Mouse (Mus musculus): ENCODE results near the gene Osgin1. TPM values are rescaled to one million over a fixed set of nuclear protein-coding genes. Genes with fewer than 3 reads are reported as not detected.

The Osgin1 gene
- polyA plus RNA-seq, 1 experiment from 2014 or later, result not detected

- Histone ChIP-seq H3K27me3 (ENCODE audit: control insufficient read depth, insufficient read depth, low read length) (no peaks in the 10 kb centered on the region), H3K4me1 (ENCODE audit: control insufficient read depth, insufficient read depth, low read length) (peaks cover 6% of the 10 kb centered on the region; the same call in 1 of the 2 replicates), H3K4me2 (ENCODE audit: low read length) (no peak overlapping the region), H3K9me3 (ENCODE audit: control insufficient read depth, low read length) (no peaks in the 10 kb centered on the region), H3K36me3 (ENCODE audit: control insufficient read depth, insufficient read depth, low read length) (peaks cover 16% of the 10 kb centered on the region), H3K9ac (replicated peaks; ENCODE audit: low read length) (no peak overlapping the region), H3K27ac (replicated peaks; ENCODE audit: low read depth, low read length) (no peak overlapping the region), H3K4me3 (replicated peaks; ENCODE audit: low read depth, low read length) (no peak overlapping the region)
- DNase-seq, result no peak
- 85% methylated on average over 6 of the region's 6 CpGs for WGBS
- ATAC-seq (ENCODE audit: low FRiP score, low TSS enrichment), result no peak
Measured at GRCm38 (mm10) chr8:119399255-119399654, 34.7 kb upstream of the Osgin1 start.

DNA sequence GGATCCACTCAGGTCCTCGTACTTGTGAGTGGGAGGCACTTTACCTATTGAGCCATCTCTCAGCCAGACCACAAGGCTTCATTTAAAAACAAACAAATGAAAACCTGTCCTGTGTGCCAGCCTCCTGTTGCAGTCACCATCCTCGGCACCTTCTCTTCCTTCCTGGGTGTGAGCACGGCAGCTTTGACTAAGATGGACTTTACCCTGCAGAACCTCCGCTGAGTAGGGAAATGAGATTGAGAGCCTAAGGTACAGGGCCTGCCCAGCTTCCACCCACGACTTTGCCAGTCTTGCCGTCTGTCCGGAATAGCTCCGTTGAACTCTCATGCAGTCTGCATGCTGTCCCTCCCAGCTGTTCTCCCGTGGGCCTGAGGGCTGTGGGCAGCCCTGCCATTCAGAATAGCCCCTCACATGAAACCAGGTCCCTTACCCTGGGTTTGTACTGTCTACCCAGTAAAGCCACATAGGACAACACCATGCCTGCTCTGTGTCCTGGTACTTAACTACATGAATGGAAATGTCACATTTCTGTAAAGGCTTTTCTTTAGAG, 33.7 kb upstream of the Osgin1 start:
- Histone ChIP-seq H3K4me1 (ENCODE audit: control insufficient read depth, insufficient read depth, low read length) (peaks cover 5% of the 10 kb centered on the region; the same call in 1 of the 2 replicates), H3K36me3 (ENCODE audit: control insufficient read depth, insufficient read depth, low read length) (peaks cover 23% of the 10 kb centered on the region), H3K27ac (replicated peaks; ENCODE audit: low read depth, low read length) (no peak overlapping the region), H3K4me3 (replicated peaks; ENCODE audit: low read depth, low read length) (no peak overlapping the region), H3K4me2 (ENCODE audit: low read length) (no peak overlapping the region), H3K27me3 (ENCODE audit: control insufficient read depth, insufficient read depth, low read length) (no peaks in the 10 kb centered on the region), H3K9ac (replicated peaks; ENCODE audit: low read length) (no peak overlapping the region), H3K9me3 (ENCODE audit: control insufficient read depth, low read length) (no peaks in the 10 kb centered on the region)
- DNase-seq (no peak), ATAC-seq (ENCODE audit: low FRiP score, low TSS enrichment) (no peak)
- 89% methylated on average over 9 of the region's 9 CpGs for WGBS

- 91% methylated on average over 3 of the region's 3 CpGs for WGBS
- Histone ChIP-seq H3K9me3 (ENCODE audit: control insufficient read depth, low read length) (no peaks in the 10 kb centered on the region), H3K4me1 (ENCODE audit: control insufficient read depth, insufficient read depth, low read length) (no peaks in the 10 kb centered on the region)
Measured at GRCm38 (mm10) chr8:119400904-119401303, 33.0 kb upstream of the Osgin1 start.

DNA sequence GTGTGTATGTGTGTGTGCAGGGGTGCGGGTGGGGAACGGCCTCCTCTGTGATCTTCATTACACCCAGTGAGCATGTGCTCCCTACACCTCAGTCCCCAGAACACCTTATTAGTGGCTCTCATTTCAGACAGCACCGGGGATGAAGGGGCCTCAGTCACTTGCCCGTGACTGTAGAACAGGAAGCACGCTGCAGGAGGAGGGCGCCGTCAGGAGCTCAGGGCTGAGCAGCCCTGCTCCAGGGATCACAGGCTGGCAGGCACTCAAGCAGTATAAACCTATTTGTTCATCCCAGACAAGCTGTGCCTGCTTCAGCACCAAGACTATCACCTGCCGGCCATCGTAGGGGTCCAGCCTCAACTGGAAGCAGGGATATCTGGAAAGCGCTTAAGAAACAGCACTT, 30.0 kb upstream of the Osgin1 start:
- H3K9me3 ChIP-seq (ENCODE audit: control insufficient read depth, low read length), result no peaks in the 10 kb centered on the region
- WGBS, result 71% methylated on average over 10 of the region's 10 CpGs
- no peak for DNase-seq
- no peak for ATAC-seq (ENCODE audit: low FRiP score, low TSS enrichment)
- H3K4me1 ChIP-seq (ENCODE audit: control insufficient read depth, insufficient read depth, low read length), result no peaks in the 10 kb centered on the region
- H3K4me2 ChIP-seq (ENCODE audit: low read length), result no peak overlapping the region
- H3K36me3 ChIP-seq (ENCODE audit: control insufficient read depth, insufficient read depth, low read length), result peaks cover 49% of the 10 kb centered on the region
- H3K27ac ChIP-seq (replicated peaks; ENCODE audit: low read depth, low read length), result no peak overlapping the region
- H3K9ac ChIP-seq (replicated peaks; ENCODE audit: low read length), result no peak overlapping the region
- H3K27me3 ChIP-seq (ENCODE audit: control insufficient read depth, insufficient read depth, low read length), result no peaks in the 10 kb centered on the region
- H3K4me3 ChIP-seq (replicated peaks; ENCODE audit: low read depth, low read length), result no peak overlapping the region

More at GRCm38 (mm10) chr8:119400904-119401303, 33.0 kb upstream of the Osgin1 start:
- no peak overlapping the region for H3K27ac ChIP-seq (replicated peaks; ENCODE audit: low read depth, low read length)
- no peaks in the 10 kb centered on the region for H3K27me3 ChIP-seq (ENCODE audit: control insufficient read depth, insufficient read depth, low read length)
- H3K4me3 ChIP-seq (replicated peaks; ENCODE audit: low read depth, low read length), result no peak overlapping the region
- H3K4me2 ChIP-seq (ENCODE audit: low read length), result no peak overlapping the region
- peaks cover 28% of the 10 kb centered on the region for H3K36me3 ChIP-seq (ENCODE audit: control insufficient read depth, insufficient read depth, low read length)
- DNase-seq, result no peak
- H3K9ac ChIP-seq (replicated peaks; ENCODE audit: low read length), result no peak overlapping the region
- ATAC-seq (ENCODE audit: low FRiP score, low TSS enrichment), result no peak

- no peak for ATAC-seq (ENCODE audit: low FRiP score, low TSS enrichment)
- no peak for DNase-seq
- no peak overlapping the region for H3K4me2 ChIP-seq (ENCODE audit: low read length)
- no peak overlapping the region for H3K9ac ChIP-seq (replicated peaks; ENCODE audit: low read length)
- H3K36me3 ChIP-seq (ENCODE audit: control insufficient read depth, insufficient read depth, low read length), result peaks cover 56% of the 10 kb centered on the region
- H3K4me1 ChIP-seq (ENCODE audit: control insufficient read depth, insufficient read depth, low read length), result no peaks in the 10 kb centered on the region
- H3K27ac ChIP-seq (replicated peaks; ENCODE audit: low read depth, low read length), result no peak overlapping the region
- H3K27me3 ChIP-seq (ENCODE audit: control insufficient read depth, insufficient read depth, low read length), result no peaks in the 10 kb centered on the region
- no peak overlapping the region for H3K4me3 ChIP-seq (replicated peaks; ENCODE audit: low read depth, low read length)
- WGBS, result 97% methylated on average over 5 of the region's 5 CpGs
- no peaks in the 10 kb centered on the region for H3K9me3 ChIP-seq (ENCODE audit: control insufficient read depth, low read length)
Measured at GRCm38 (mm10) chr8:119404648-119405047, 29.3 kb upstream of the Osgin1 start.

DNA sequence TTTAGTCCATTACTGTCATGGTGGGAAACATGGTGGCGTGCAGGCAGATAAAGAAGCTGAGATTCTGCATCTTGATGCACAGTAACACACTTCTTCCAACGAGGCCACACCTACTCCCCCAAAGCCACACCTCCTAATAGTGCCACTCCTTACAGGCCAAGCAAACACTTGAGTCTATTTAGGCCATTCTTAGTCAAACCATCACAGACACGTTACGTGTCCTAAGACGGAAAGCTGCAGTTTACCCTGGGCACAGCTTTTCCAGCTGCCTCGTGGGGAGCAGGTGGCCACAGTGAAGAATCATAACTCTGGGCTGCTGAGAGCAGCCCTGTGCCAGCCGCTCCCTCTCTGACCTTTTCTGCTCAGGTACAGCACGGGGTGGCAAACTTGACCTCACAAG, 25.6 kb upstream of the Osgin1 start:
- Histone ChIP-seq H3K4me1 (ENCODE audit: control insufficient read depth, insufficient read depth, low read length) (no peaks in the 10 kb centered on the region), H3K9ac (replicated peaks; ENCODE audit: low read length) (no peak overlapping the region), H3K4me3 (replicated peaks; ENCODE audit: low read depth, low read length) (no peak overlapping the region), H3K4me2 (ENCODE audit: low read length) (no peak overlapping the region), H3K27ac (replicated peaks; ENCODE audit: low read depth, low read length) (no peak overlapping the region), H3K27me3 (ENCODE audit: control insufficient read depth, insufficient read depth, low read length) (no peaks in the 10 kb centered on the region), H3K9me3 (ENCODE audit: control insufficient read depth, low read length) (no peaks in the 10 kb centered on the region), H3K36me3 (ENCODE audit: control insufficient read depth, insufficient read depth, low read length) (peaks cover 62% of the 10 kb centered on the region)
- no peak for ATAC-seq (ENCODE audit: low FRiP score, low TSS enrichment)
- WGBS, result 85% methylated on average over 8 of the region's 8 CpGs
- DNase-seq, result no peak

GRCm38 (mm10) chr8:119412037-119412734, 21.7 kb upstream of the Osgin1 start:
- H3K4me2 ChIP-seq (ENCODE audit: low read length), result no peak overlapping the region
- no peak overlapping the region for H3K9ac ChIP-seq (replicated peaks; ENCODE audit: low read length)
- no peaks in the 10 kb centered on the region for H3K27me3 ChIP-seq (ENCODE audit: control insufficient read depth, insufficient read depth, low read length)
- H3K4me3 ChIP-seq (replicated peaks; ENCODE audit: low read depth, low read length), result no peak overlapping the region
- 56% methylated on average over 10 of the region's 10 CpGs for WGBS
- peaks cover 42% of the 10 kb centered on the region for H3K36me3 ChIP-seq (ENCODE audit: control insufficient read depth, insufficient read depth, low read length)
- H3K9me3 ChIP-seq (ENCODE audit: control insufficient read depth, low read length), result no peaks in the 10 kb centered on the region
- ATAC-seq (ENCODE audit: low FRiP score, low TSS enrichment) (no peak), DNase-seq (no peak)
- no peaks in the 10 kb centered on the region for H3K4me1 ChIP-seq (ENCODE audit: control insufficient read depth, insufficient read depth, low read length)
- H3K27ac ChIP-seq (replicated peaks; ENCODE audit: low read depth, low read length), result no peak overlapping the region

GRCm38 (mm10) chr8:119412735-119413498, 21.0 kb upstream of the Osgin1 start:
- Histone ChIP-seq H3K9ac (replicated peaks; ENCODE audit: low read length) (no peak overlapping the region), H3K27me3 (ENCODE audit: control insufficient read depth, insufficient read depth, low read length) (no peaks in the 10 kb centered on the region), H3K4me3 (replicated peaks; ENCODE audit: low read depth, low read length) (no peak overlapping the region), H3K9me3 (ENCODE audit: control insufficient read depth, low read length) (no peaks in the 10 kb centered on the region), H3K4me2 (ENCODE audit: low read length) (peak overlapping the region; percentile 38), H3K36me3 (ENCODE audit: control insufficient read depth, insufficient read depth, low read length) (peaks cover 35% of the 10 kb centered on the region), H3K4me1 (ENCODE audit: control insufficient read depth, insufficient read depth, low read length) (no peaks in the 10 kb centered on the region), H3K27ac (replicated peaks; ENCODE audit: low read depth, low read length) (no peak overlapping the region)
- 13% methylated on average over 18 of the region's 18 CpGs for WGBS
- DNase-seq (peak; percentile 92), ATAC-seq (ENCODE audit: low FRiP score, low TSS enrichment) (no peak; the same call in 1 of the 2 replicates)

All from midbrain, embryonic 14.5 days (tissue).